Mouse (Mus musculus): Measurements from ENCODE around the gene Stambpl1.

DNA sequence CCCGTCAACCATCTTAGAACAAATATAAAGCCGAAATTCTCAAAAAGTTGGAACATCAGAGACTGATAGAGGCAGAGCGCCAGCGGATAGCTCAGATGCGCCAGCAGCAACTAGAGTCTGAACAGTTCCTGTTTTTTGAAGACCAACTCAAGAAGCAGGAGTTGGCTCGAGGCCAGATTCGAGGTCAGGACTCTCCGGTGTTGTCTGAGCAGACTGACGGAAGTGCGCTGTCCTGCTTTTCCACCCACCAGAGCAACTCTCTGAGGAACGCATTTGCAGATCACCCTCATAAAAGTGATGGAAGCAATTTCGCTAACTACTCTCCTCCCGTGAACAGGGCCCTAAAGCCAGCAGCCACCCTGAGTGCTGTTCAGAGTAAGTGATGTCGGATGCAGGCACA, 41.9 kb downstream of the Stambpl1 start:
- TF ChIP-seq POLR2A (IDR thresholded peaks at IDR 0.05; ENCODE audit: borderline replicate concordance, low read depth, low read length) (no peak), CTCF (IDR thresholded peaks at IDR 0.05; ENCODE audit: low read depth, low read length) (no peak)

Measured in bone marrow macrophage, adult 2 months (primary cell).